Mouse (Mus musculus) liver, adult 2 months (tissue): ENCODE measurements around the gene Pnmal2. TPM values are rescaled to one million over a fixed set of nuclear protein-coding genes. Genes with fewer than 3 reads are reported as not detected.

Source experiments
- DNase-seq: peaks from one replicate; pipeline ENCODE4 v3.0.0-alpha.2; 2011; ENCODE audit warnings: low read depth, low spot score; ENCODE audit errors: extremely low read depth
- H3K27ac ChIP-seq: fragments of 200-500 bp; replicated peaks from 2 replicates; pipeline ENCODE4 v1.5.1; 2012; ENCODE audit warnings: low read depth, mild to moderate bottlenecking, control low read depth, inconsistent platforms, low read length; ENCODE audit not compliant: insufficient read depth
- H3K27me3 ChIP-seq: fragments of 200-500 bp; 2 replicates; pipeline ENCODE4 v1.6.1; 2012; ENCODE audit warnings: mild to moderate bottlenecking, moderate library complexity, low read length, inconsistent platforms; ENCODE audit not compliant: control insufficient read depth, insufficient read depth
- H3K36me3 ChIP-seq: fragments of 200-500 bp; 2 replicates; pipeline ENCODE4 v1.6.1; 2012; ENCODE audit warnings: low read length, inconsistent platforms; ENCODE audit not compliant: control insufficient read depth, insufficient read depth
- H3K4me1 ChIP-seq: fragments of 200-500 bp; 2 replicates; pipeline ENCODE4 v1.6.1; 2011; ENCODE audit warnings: low read length; ENCODE audit not compliant: control insufficient read depth, insufficient read depth
- H3K4me3 ChIP-seq: fragments of 200-500 bp; 2 replicates; pipeline ENCODE4 v1.5.1; 2011; ENCODE audit warnings: low read depth, mild to moderate bottlenecking, control low read depth, low read length, moderate library complexity; ENCODE audit not compliant: insufficient read depth
- H3K79me2 ChIP-seq: fragments of 200-500 bp; 2 replicates; pipeline ENCODE4 v1.6.1; 2012; ENCODE audit warnings: inconsistent platforms, mild to moderate bottlenecking, low read length, moderate library complexity; ENCODE audit not compliant: control insufficient read depth, insufficient read depth
- H3K9ac ChIP-seq: fragments of 200-500 bp; 2 replicates; pipeline ENCODE4 v1.6.1; 2012; ENCODE audit warnings: low read depth, mild to moderate bottlenecking, control low read depth, inconsistent platforms, low read length
- CTCF ChIP-seq: fragments of 200-500 bp; IDR thresholded peaks from 2 replicates; pipeline ENCODE4 v1.5.1; 2011; ENCODE audit warnings: low read depth, low read length, control low read depth
- POLR2A ChIP-seq: fragments of 200-500 bp; IDR thresholded peaks from 2 replicates; pipeline ENCODE4 v1.6.1; 2011; ENCODE audit warnings: low read length, control low read depth; ENCODE audit not compliant: insufficient read depth; ENCODE audit errors: extremely low read depth
- WGBS: fragments of 180-500 bp; shearing (Covaris S2); methylation state at CpG from one replicate; pipeline ENCODE4 v1.1.7; 2018; 5-methylcytosine and 5-hydroxymethylcytosine counted together
- polyA plus RNA-seq: library from polyadenylated mRNA; depleted of rRNA; stranded (reverse); fragments of >200 nt; gene quantifications from 2 replicates; pipeline ENCODE4 v1.2.3, GENCODE M21; 2012
- total RNA-seq: library from RNA; depleted of rRNA; stranded (reverse); fragments of >200 nt; gene quantifications from 2 replicates; pipeline ENCODE4 v1.2.3, GENCODE M21; 2014

Pnmal2 gene
- total and polyA plus RNA-seq, 2 experiments = under 0.01 to 0.02 TPM

DNA sequence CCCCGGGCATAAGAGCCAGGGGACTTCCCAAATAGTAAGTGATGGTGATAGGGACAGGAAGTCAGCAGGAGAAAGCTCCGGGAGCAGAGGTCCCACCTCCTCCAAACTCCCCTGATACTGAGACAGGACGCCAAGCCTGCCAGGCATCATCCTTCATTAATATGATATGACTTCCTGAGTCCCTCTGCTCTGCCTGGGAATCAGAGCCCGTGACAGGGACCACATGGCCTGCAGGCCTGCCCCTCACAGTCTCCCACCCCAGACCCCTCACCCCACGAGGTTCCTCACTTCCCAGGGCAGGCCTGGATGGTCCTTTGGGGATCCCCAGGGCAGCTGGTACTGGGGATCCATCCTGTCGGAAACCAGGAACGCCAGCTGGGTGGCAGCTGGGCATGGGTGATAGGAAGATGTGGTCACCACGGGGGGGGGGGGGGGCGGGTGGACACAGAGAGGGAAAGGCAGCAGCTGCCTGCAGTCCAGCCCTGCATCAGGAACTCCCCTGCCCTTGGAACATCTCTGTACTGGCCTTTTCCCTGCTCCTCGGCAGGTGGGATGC is 40.3 kb upstream of the Pnmal2 start:
- no peaks in the 10 kb centered on the region for H3K36me3 ChIP-seq
- TF ChIP-seq POLR2A (no peak), CTCF (no peak)
- H3K9ac ChIP-seq = no peak overlapping the region
- no peaks in the 10 kb centered on the region for H3K27me3 ChIP-seq
- no peak overlapping the region for H3K4me3 ChIP-seq
- no peak overlapping the region for H3K27ac ChIP-seq
- WGBS = 57% methylated on average over 10 of the region's 10 CpGs
- H3K4me1 ChIP-seq = no peaks in the 10 kb centered on the region
- no peak for DNase-seq
- no peaks in the 10 kb centered on the region for H3K79me2 ChIP-seq

DNA sequence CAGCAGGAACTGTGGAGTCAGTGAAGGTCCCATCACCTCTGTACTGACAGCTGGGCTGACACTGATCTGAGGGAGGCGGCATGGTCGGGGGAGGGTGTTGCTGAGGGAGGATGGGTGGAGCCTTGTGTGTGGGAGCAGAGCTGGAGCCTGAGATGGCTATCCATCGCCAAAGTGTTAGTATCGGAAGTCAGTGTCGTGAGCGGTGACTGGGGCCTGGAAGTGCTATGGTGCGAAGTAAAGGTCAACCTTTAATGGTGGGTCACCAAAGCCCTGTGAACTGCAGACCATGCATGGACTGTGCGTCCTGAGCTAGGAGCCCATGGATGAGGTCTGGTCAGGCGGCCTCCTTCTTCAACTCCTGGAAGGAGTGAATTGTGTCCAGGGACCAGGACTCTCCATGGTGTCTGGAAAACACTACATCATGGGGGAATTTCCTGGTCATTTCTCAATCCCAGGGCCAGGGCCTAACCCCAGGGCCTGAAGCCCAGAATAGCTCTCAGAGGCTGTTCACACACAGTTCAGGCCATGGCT is 38.9 kb upstream of the Pnmal2 start:
- H3K27ac ChIP-seq = no peak overlapping the region
- no peaks in the 10 kb centered on the region for H3K36me3 ChIP-seq
- no peaks in the 10 kb centered on the region for H3K4me1 ChIP-seq
- TF ChIP-seq CTCF (no peak), POLR2A (no peak)
- no peak for DNase-seq
- no peaks in the 10 kb centered on the region for H3K27me3 ChIP-seq
- H3K9ac ChIP-seq = no peak overlapping the region
- no peak overlapping the region for H3K4me3 ChIP-seq
- WGBS = 61% methylated on average over 9 of the region's 9 CpGs
- H3K79me2 ChIP-seq = no peaks in the 10 kb centered on the region

DNA sequence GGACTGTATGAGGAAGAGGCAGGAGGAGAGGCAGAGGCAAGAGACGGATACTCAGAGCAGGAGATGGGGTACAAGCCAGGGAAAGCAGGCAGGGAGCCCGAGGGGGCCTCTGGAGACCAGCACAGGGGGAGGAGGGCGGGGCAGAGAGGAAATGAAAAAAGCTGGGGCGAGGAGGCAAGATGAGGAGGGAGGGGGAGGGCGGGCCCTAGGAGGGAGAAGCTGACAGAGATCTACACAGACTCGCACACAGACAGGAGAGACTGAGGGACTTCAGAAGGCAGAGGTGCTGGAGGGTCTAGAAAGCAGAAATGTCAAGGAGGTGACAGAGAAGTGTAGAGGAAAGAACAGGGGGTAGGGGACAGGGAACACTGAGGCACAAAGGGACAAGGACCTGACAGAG is 38.2 kb upstream of the Pnmal2 start, which contains the start of gene Ptgir:
Gene Ptgir, plus strand, starts transcription at position 210 of the 400 bp plus-strand sequence.
- no peaks in the 10 kb centered on the region for H3K36me3 ChIP-seq
- H3K9ac ChIP-seq = no peak within 1 kb of the TSS
- no peaks in the 10 kb centered on the region for H3K27me3 ChIP-seq
- 0 out of 2 replicates have a peak within 1 kb of the TSS, but pooled peaks have one; percentile 18 for H3K27ac ChIP-seq
- no peak for DNase-seq
- WGBS = 55% methylated on average over 6 of the region's 6 CpGs
- TF ChIP-seq POLR2A = no peak
- no peak for TF ChIP-seq CTCF
- no peaks in the 10 kb centered on the region for H3K79me2 ChIP-seq
- no peaks in the 10 kb centered on the region for H3K4me1 ChIP-seq
- H3K4me3 ChIP-seq = peak within 1 kb of the TSS; percentile 2; the same call in 1 of the 2 replicates

DNA sequence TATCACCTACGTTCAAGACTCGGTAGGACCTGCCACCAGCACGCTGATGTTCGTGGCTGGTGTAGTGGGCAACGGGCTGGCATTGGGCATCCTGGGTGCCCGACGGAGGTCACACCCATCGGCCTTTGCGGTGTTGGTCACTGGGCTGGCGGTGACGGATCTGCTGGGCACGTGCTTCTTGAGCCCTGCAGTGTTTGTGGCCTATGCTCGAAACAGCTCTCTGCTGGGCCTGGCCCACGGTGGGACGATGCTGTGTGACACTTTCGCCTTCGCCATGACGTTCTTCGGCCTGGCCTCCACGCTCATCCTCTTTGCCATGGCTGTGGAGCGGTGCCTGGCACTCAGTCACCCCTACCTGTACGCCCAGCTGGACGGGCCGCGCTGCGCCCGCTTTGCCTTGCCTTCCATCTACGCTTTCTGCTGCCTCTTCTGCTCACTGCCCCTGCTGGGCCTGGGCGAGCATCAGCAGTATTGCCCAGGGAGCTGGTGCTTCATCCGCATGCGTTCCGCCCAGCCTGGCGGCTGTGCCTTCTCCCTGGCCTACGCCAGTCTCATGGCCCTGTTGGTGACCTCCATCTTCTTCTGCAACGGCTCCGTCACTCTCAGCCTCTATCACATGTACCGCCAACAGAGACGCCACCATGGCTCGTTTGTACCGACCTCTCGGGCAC is 37.5 kb upstream of the Pnmal2 start:
- no peak overlapping the region for H3K27ac ChIP-seq
- no peak for TF ChIP-seq CTCF
- no peak for TF ChIP-seq POLR2A
- H3K4me3 ChIP-seq = peak overlapping the region; percentile 2; the same call in 1 of the 2 replicates
- no peak for DNase-seq
- no peaks in the 10 kb centered on the region for H3K4me1 ChIP-seq
- H3K79me2 ChIP-seq = no peaks in the 10 kb centered on the region
- 91% methylated on average over 41 of the region's 41 CpGs for WGBS
- no peak overlapping the region for H3K9ac ChIP-seq
- no peaks in the 10 kb centered on the region for H3K36me3 ChIP-seq
- H3K27me3 ChIP-seq = no peaks in the 10 kb centered on the region

DNA sequence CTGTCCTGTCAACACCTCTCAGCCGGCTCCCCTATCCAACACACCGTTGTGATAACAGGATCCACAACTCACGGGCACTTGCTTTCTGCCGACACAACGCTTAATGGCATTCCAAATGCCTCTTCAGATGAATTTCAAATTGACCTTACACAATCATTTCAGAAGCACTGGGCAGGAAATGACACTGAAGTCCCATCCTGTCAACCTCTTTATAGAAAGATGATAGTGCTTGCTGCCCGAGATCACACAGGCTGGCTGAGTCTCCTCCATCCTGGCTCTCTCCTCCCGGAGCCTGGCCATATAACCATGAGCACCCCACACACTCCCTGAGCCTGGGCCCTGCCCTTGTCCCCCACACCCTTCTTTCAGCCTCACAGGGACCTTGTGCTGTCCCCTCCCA is 36.6 kb upstream of the Pnmal2 start:
- Histone ChIP-seq H3K27me3 (no peaks in the 10 kb centered on the region), H3K9ac (peak overlapping the region; percentile 43; the same call in 1 of the 2 replicates), H3K4me1 (no peaks in the 10 kb centered on the region), H3K36me3 (no peaks in the 10 kb centered on the region), H3K27ac (no peak overlapping the region), H3K79me2 (no peaks in the 10 kb centered on the region), H3K4me3 (no peak overlapping the region)
- TF ChIP-seq POLR2A (no peak), CTCF (no peak)
- 62% methylated on average over 7 of the region's 7 CpGs for WGBS
- no peak for DNase-seq

DNA sequence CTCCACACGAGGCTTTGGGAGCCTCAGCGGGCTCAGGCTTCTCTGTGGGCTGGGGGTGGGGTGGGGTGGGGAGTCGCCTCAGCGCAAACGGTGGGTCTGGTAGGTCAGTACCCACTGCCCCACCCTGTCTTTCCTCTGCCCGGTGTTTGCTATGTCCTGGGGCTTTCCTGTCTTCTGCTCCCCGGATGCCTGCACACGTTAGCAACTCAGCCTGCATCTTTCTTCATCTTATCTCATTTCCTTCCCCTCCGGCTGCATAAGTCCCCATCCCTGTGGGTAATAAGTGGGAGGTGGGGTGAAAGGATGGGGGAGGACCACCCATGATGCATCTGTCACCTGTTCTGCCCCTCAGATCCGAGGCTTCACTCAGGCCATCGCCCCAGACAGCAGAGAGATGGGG is 36.1 kb upstream of the Pnmal2 start:
- WGBS = 47% methylated on average over 11 of the region's 11 CpGs
- H3K4me1 ChIP-seq = no peaks in the 10 kb centered on the region
- H3K79me2 ChIP-seq = no peaks in the 10 kb centered on the region
- no peak for DNase-seq
- no peak overlapping the region for H3K4me3 ChIP-seq
- no peak overlapping the region for H3K9ac ChIP-seq
- no peaks in the 10 kb centered on the region for H3K36me3 ChIP-seq
- H3K27me3 ChIP-seq = no peaks in the 10 kb centered on the region
- H3K27ac ChIP-seq = no peak overlapping the region
- TF ChIP-seq CTCF (no peak), POLR2A (no peak)
